ENCODE assay signal across 30 mouse cellular contexts in the genomic region with DNA sequence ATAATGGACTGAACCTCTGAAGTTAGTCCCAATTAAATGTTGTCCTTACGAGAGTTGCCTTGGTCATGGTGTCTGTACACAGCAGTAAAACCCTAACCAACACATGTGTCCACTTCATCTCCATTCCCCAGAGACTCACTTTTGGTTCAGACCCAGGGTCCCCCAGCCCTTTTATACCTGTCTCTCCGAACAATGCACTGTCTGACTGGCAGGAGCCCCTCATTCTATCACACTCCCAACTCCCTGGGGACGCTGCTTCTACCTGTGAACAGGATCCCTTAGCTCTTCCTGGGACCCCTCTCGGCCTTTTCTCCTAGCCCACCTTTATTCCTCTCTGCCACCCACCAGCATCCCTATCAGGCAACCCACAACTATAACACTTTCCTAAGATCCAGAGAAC. TPM values are rescaled to one million over a fixed set of nuclear protein-coding genes. Genes with fewer than 3 reads are reported as not detected.
"Had no signal": no experiment of that assay in that cellular context is flagged by ENCODE, and none has a peak within 500 bp of the region (broad histone marks: within the 10 kb centered on the region; RNA-seq: fewer than 3 reads in every experiment).

No protein-coding gene starts in this region.

- H3K27me3 ChIP-seq: limb, embryonic 13.5 days; liver, embryonic 15.5 days; lung, embryonic 15.5 days; midbrain, embryonic 13.5 days had no signal

- H3K27ac ChIP-seq: kidney, postnatal 0 days; layer of hippocampus, adult 2 months; limb, embryonic 10.5 days; limb, embryonic 13.5 days; liver, embryonic 12.5 days; liver, embryonic 15.5 days; lung, embryonic 15.5 days; midbrain, embryonic 10.5 days; midbrain, embryonic 13.5 days; stomach, postnatal 0 days had no signal

- H3K4me3 ChIP-seq: layer of hippocampus, adult 2 months; limb, embryonic 10.5 days; limb, embryonic 13.5 days; liver, embryonic 12.5 days; liver, embryonic 15.5 days; lung, embryonic 15.5 days; megakaryocyte, embryonic 14.5 days; midbrain, embryonic 10.5 days; midbrain, embryonic 13.5 days; myocyte had no signal

- H3K4me2 ChIP-seq: limb, embryonic 13.5 days; liver, embryonic 12.5 days; liver, embryonic 15.5 days; lung, embryonic 15.5 days; midbrain, embryonic 13.5 days had no signal

- H3K9me3 ChIP-seq: limb, embryonic 10.5 days; liver, embryonic 12.5 days; liver, embryonic 15.5 days; lung, embryonic 15.5 days; megakaryocyte, embryonic 14.5 days; midbrain, embryonic 10.5 days; midbrain, embryonic 13.5 days had no signal

- H3K36me3 ChIP-seq: limb, embryonic 10.5 days; limb, embryonic 13.5 days; liver, embryonic 12.5 days; liver, embryonic 15.5 days; lung, embryonic 15.5 days; midbrain, embryonic 10.5 days; midbrain, embryonic 13.5 days had no signal

- ATAC-seq: liver, embryonic 12.5 days; midbrain, embryonic 13.5 days; midbrain, embryonic 16.5 days had no signal

- H3K4me1 ChIP-seq: limb, embryonic 10.5 days; limb, embryonic 13.5 days; liver, embryonic 12.5 days; liver, embryonic 15.5 days; lung, embryonic 15.5 days; megakaryocyte, embryonic 14.5 days; midbrain, embryonic 10.5 days; midbrain, embryonic 13.5 days had no signal

- H3K9ac ChIP-seq: limb, embryonic 13.5 days; liver, embryonic 12.5 days; liver, embryonic 15.5 days; lung, embryonic 15.5 days; midbrain, embryonic 13.5 days had no signal

- DNase-seq: kidney, adult 2 months; kidney, postnatal 25 days; layer of hippocampus, adult 9-11 months; liver; lung, adult 18-20 months; lung, postnatal 10 days; lung, postnatal 36 days; right cerebral cortex, adult 18-20 months; right cerebral cortex, postnatal 14 days; right cerebral cortex, postnatal 4 days; thymus, adult 18-20 months had no signal

RNA-seq across cellular contexts. Expression of gene Zbp1, which starts 23.9 kb away (rescaled TPM):
- total RNA-seq: layer of hippocampus, postnatal 25 days; left cerebral cortex, adult 18-20 months; left cerebral cortex, postnatal 25 days had no signal
- polyA plus RNA-seq: kidney, embryonic 14.5 days; limb, embryonic 10.5 days; midbrain, embryonic 16.5 days; neural tube, embryonic 11.5 days had no signal

RNA-seq across cellular contexts. Expression of gene Pck1, which starts 41.9 kb away (rescaled TPM):
- total RNA-seq: layer of hippocampus, adult 2 months; layer of hippocampus, postnatal 25 days; left cerebral cortex, adult 18-20 months; left cerebral cortex, postnatal 25 days; monocyte, adult 5-6 weeks had no signal
- polyA plus RNA-seq: limb, embryonic 10.5 days; limb, embryonic 13.5 days; midbrain, embryonic 10.5 days; midbrain, embryonic 13.5 days; midbrain, embryonic 16.5 days; myocyte; neural tube, embryonic 11.5 days had no signal
